Mouse (Mus musculus) liver, embryonic 12.5 days (tissue): ENCODE data around the gene Cptp. TPM values are rescaled to one million over a fixed set of nuclear protein-coding genes. Genes with fewer than 3 reads are reported as not detected.

Experiments used
- ATAC-seq: fragments of 200-750 bp; cut with Nextera tagmentation; 2 replicates; pipeline ENCODE4 v1.8.0; 2017; ENCODE audit warnings: moderate number of reproducible peaks, mild to moderate bottlenecking, moderate library complexity
- H3K27ac ChIP-seq: fragments of 300-500 bp; sonication (generic); 2 replicates; pipeline ENCODE4 v1.5.1; 2016; ENCODE audit warnings: mild to moderate bottlenecking
- H3K27me3 ChIP-seq: fragments of 300-500 bp; sonication (generic); replicated peaks from 2 replicates; pipeline ENCODE4 v1.6.1; 2016; ENCODE audit warnings: mild to moderate bottlenecking, moderate library complexity
- H3K36me3 ChIP-seq: fragments of 300-500 bp; sonication (generic); 2 replicates; pipeline ENCODE4 v1.6.1; 2016; ENCODE audit warnings: mild to moderate bottlenecking, moderate library complexity
- H3K4me1 ChIP-seq: fragments of 300-500 bp; sonication (generic); 2 replicates; pipeline ENCODE4 v1.6.1; 2016
- H3K4me2 ChIP-seq: fragments of 300-500 bp; sonication (generic); 2 replicates; pipeline ENCODE4 v1.6.1; 2016; ENCODE audit warnings: mild to moderate bottlenecking, moderate library complexity
- H3K4me3 ChIP-seq: fragments of 300-500 bp; sonication (generic); 2 replicates; pipeline ENCODE4 v1.5.1; 2016; ENCODE audit warnings: mild to moderate bottlenecking, moderate library complexity
- H3K9ac ChIP-seq: fragments of 300-500 bp; sonication (generic); 2 replicates; pipeline ENCODE4 v1.6.1; 2016; ENCODE audit warnings: mild to moderate bottlenecking, moderate library complexity
- H3K9me3 ChIP-seq: fragments of 300-500 bp; sonication (generic); replicated peaks from 2 replicates; pipeline ENCODE4 v1.6.1; 2016; ENCODE audit warnings: mild to moderate bottlenecking, moderate library complexity
- WGBS: fragments of 180-500 bp; shearing (Covaris S2); methylation state at CpG from one replicate; pipeline ENCODE4 v1.1.7; 2016; ENCODE audit not compliant: insufficient replicate concordance; 5-methylcytosine and 5-hydroxymethylcytosine counted together
- polyA plus RNA-seq: library from polyadenylated mRNA; unstranded; fragments of >200 nt; fragmentation: Nextera tagmentation; extraction: Ambion mirVana; gene quantifications from 2 replicates; pipeline ENCODE4 v1.2.1, GENCODE M21; 2016

Cptp gene
- polyA plus RNA-seq, 1 experiment from 2014 or later: 10.3 TPM

DNA sequence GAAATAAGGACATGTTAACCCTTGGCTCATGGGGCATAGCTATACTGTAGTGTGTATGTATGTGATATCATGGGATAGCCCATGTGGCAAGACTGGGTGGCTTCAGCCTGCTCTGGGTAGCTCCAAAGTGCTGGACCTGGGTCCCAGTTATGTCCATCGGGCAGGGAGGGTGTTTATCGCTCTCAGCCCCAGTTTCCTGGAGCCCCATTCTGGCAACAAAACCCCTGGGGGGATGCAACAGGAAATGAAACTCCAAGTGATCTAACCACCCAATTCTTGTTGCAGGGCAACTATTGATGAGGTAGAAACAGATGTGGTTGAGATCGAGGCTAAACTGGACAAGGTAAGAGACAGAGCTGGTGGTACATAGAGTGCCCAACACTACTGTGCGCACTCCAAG lies 26.6 kb upstream of the Cptp start:
- peaks cover 52% of the 10 kb centered on the region for H3K36me3 ChIP-seq
- WGBS: 84% methylated on average over 4 of the region's 4 CpGs
- H3K4me2 ChIP-seq: no peak overlapping the region
- no peaks in the 10 kb centered on the region for H3K9me3 ChIP-seq
- no peaks in the 10 kb centered on the region for H3K27me3 ChIP-seq
- peaks cover 38% of the 10 kb centered on the region for H3K4me1 ChIP-seq
- H3K27ac ChIP-seq: no peak overlapping the region
- H3K4me3 ChIP-seq: no peak overlapping the region
- no peak for ATAC-seq
- no peak overlapping the region for H3K9ac ChIP-seq

DNA sequence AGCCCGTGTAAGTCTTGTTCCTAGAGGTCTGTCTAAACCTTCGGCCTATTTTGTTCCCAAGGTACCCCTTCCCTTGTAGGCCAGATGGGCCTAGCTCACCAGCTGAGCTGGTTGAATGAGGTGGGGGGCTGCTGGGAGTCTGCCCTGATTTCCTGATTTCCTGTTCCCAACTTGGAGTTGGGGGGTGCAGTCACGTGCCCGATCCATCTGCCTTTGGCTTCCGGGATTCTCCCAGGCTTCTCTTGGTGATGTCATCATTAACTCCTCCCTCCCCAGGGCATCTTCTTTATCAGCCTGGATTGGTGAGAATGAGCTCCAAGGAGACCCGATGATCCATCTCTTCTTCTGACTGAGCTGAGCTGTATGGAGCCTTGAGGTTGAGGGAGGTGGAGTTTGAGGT lies 26.0 kb upstream of the Cptp start:
- 68% methylated on average over 6 of the region's 6 CpGs for WGBS

DNA sequence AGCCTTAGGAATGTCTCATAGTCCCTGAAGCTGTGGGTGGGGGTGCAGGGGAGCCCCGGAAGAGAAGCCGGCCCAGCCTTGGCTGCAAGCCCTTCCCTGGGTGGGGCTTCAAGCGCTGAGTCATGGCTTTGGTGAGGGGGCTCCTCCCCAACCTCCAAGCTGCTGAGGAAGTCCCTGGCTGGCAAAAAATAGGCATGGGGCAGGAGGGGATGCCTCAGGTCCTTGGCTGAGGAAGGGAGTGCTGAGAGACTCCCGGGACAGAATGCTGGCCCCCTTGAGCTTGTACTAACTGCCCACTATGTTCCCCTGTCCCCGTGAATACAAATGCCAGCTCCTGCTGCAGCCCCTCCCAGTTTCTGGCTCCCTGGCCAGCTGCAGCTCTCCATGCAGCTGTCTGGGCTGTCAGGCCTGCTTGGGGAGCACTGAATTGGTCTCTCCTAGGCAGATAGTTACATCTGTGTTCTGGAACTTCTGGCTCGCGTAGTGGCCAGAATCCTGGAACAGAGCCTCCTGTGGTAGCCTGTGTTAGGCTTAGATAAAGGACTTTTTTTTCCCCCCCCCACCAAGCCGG lies 25.2 kb upstream of the Cptp start:
- Histone ChIP-seq H3K4me1 (peaks cover 49% of the 10 kb centered on the region), H3K27me3 (no peaks in the 10 kb centered on the region), H3K4me3 (peak overlapping the region; percentile 79), H3K9ac (peak overlapping the region; percentile 65), H3K27ac (peak overlapping the region; percentile 92), H3K9me3 (no peaks in the 10 kb centered on the region), H3K36me3 (peaks cover 47% of the 10 kb centered on the region), H3K4me2 (peak overlapping the region; percentile 100)
- ATAC-seq: peak; percentile 66
- WGBS: 12% methylated on average over 8 of the region's 8 CpGs

More for the DNA sequence above, 26.0 kb upstream of the Cptp start:
- H3K4me1 ChIP-seq: peaks cover 44% of the 10 kb centered on the region
- no peak for ATAC-seq
- H3K27ac ChIP-seq: peak overlapping the region; percentile 92; the same call in 1 of the 2 replicates
- H3K36me3 ChIP-seq: peaks cover 47% of the 10 kb centered on the region
- H3K4me2 ChIP-seq: peak overlapping the region; percentile 100
- H3K27me3 ChIP-seq: no peaks in the 10 kb centered on the region
- no peaks in the 10 kb centered on the region for H3K9me3 ChIP-seq
- peak overlapping the region; percentile 65; the same call in 1 of the 2 replicates for H3K9ac ChIP-seq
- H3K4me3 ChIP-seq: no peak overlapping the region

DNA sequence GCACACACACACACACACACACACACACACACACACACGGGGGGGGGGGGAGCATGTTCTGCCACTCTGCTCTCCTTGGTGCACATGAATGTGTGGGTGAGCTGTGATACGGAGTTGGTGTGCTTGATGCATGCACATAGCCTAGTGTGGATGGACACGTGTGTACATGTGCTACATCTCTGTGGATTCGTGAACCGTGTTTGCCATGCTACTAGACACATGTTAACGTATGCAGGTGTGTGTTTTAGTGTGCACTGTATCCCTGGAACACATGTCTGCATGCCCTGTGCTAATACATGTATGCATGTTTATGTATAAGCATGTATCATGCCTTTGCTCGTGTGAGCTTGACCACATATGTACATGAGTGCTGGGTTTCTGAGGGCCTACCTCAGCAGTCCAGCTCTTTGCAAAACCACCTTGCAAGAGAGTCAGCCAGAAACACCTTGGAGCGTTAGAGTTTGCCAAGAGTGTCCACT lies 24.0 kb upstream of the Cptp start:
- Histone ChIP-seq H3K4me2 (peak overlapping the region; percentile 100), H3K9me3 (no peaks in the 10 kb centered on the region), H3K27ac (peak overlapping the region; percentile 92), H3K27me3 (no peaks in the 10 kb centered on the region), H3K36me3 (peaks cover 47% of the 10 kb centered on the region), H3K4me3 (peak overlapping the region; percentile 79), H3K4me1 (peaks cover 49% of the 10 kb centered on the region), H3K9ac (peak overlapping the region; percentile 85)
- no peak for ATAC-seq
- 65% methylated on average over 8 of the region's 8 CpGs for WGBS

DNA sequence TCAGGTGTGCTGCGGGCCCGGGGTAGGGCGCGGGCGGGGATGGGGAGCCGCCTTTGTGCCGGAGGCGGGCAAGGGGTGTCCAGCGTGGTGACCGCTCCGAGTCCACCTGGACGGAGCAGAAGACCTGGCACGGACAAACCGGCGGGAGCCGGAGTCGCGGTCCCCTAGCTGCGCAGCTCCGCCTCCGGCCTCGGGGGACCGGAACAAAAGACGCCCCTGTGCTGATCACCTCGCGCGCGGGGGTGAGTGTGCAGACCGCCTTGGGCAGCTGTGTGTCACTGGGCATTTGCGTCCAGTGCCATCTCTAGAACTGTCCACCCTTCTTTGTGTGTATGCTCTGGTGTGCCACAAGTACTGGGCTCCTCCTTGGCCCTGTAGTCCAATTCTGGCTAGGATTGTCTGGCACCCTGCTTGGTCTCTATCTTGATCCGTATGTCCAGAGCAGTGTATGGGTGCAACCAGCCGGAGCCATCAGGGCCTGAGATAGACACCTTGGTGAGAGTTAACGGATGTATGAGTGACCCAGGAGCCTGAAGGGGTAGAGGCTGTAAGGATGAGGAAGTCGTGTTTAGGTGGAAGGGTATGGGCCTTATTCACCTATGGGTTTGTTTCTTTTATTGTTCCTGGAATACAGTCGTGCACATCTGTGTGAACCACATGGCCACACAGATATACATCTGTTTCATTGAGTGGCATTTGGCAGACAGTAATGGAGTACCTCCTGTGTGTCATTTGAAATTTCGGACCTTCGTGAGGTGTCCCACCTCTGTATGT lies 23.4 kb upstream of the Cptp start:
- WGBS: 4% methylated on average over 37 of the region's 37 CpGs
- Histone ChIP-seq H3K4me3 (peak overlapping the region; percentile 79), H3K27me3 (no peaks in the 10 kb centered on the region), H3K27ac (peak overlapping the region; percentile 92), H3K36me3 (peaks cover 49% of the 10 kb centered on the region), H3K4me1 (peaks cover 49% of the 10 kb centered on the region), H3K9me3 (no peaks in the 10 kb centered on the region), H3K9ac (peak overlapping the region; percentile 85), H3K4me2 (peak overlapping the region; percentile 100)
- ATAC-seq: peak; percentile 36

DNA sequence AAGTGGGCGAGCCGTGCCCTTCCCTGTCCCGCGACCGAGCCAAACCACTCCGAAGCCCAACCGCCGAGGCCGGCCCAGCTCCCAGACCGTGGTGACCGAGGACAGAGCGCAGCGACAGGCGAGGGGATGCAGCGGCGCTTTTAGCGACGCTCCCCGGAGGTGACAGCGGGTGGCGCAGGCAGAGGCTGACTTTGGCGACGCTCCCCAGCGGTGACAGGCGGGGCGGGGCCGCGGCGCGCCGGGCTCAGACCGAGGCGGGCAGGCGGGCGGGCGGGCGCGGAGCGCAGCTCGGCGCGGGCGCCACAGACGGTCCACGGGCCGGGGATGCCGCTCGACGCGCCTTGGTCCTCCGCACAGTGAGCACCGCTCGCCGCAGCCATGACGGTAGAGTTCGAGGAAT lies 22.8 kb upstream of the Cptp start:
- peaks cover 51% of the 10 kb centered on the region for H3K36me3 ChIP-seq
- peak; percentile 89 for ATAC-seq
- peak overlapping the region; percentile 100 for H3K4me2 ChIP-seq
- peak overlapping the region; percentile 92 for H3K27ac ChIP-seq
- peak overlapping the region; percentile 85 for H3K9ac ChIP-seq
- WGBS: under 1% methylated on average over 46 of the region's 56 CpGs
- peaks cover 49% of the 10 kb centered on the region for H3K4me1 ChIP-seq
- H3K27me3 ChIP-seq: no peaks in the 10 kb centered on the region
- no peaks in the 10 kb centered on the region for H3K9me3 ChIP-seq
- H3K4me3 ChIP-seq: peak overlapping the region; percentile 79

DNA sequence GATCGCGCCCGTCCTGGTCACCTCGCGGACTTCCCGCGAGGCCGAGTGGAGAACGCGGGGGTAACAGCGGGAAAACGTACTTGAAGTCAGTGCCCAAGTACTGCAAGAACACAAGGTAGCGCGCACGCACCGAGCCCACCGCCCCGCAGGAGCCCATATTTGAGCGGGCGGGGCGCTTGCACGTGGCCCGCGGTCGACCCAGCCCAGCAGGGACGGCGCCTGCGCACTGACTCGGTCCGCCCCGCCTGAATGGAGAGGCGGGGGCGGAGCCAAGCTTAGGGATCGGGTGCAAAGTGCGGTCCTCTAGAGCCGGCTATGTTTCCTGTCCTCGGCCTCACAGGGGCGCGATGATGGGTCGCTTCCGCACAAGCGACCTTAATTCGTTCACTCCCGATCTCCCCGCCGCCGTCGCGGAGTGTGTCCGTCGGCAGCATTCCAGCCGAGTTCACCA lies 22.3 kb upstream of the Cptp start, which contains the start of the genes Pusl1 and Acap3:
Gene Pusl1, minus strand, starts transcription at position 231 of the 451 bp plus-strand sequence.
Gene Acap3, plus strand, starts transcription at position 272 of the 451 bp plus-strand sequence.
- H3K27ac ChIP-seq: peak within 1 kb of the TSS; percentile 92
- peak within 1 kb of the TSS; percentile 79 for H3K4me3 ChIP-seq
- H3K9ac ChIP-seq: peak within 1 kb of the TSS; percentile 85
- peak within 1 kb of the TSS; percentile 100 for H3K4me2 ChIP-seq
- peak; percentile 84 for ATAC-seq
- no peaks in the 10 kb centered on the region for H3K9me3 ChIP-seq
- H3K36me3 ChIP-seq: peaks cover 51% of the 10 kb centered on the region
- WGBS: under 1% methylated on average over 52 of the region's 52 CpGs
- H3K27me3 ChIP-seq: no peaks in the 10 kb centered on the region
- peaks cover 49% of the 10 kb centered on the region for H3K4me1 ChIP-seq

DNA sequence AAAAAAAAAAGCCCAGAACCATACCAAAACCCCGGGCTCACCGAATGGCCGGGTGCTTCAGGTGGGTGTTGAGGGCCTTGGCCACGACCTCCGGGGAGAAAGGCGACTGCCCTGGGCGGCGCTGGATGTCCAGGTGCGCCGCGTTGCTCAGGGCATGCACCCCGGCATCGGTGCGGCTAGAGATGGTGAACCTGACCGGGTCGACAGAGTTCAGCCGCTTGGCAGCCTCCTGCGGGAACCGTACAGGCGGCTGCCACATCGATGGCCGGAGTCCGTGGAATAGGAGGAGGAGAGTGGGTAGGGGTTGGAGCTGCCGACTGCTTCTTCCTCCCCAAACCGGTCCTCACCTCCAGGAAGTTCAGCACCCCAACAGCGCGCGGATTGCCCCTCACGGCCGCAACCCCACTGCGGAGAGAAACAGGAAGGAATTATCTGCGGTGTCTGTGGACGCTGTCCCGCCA lies 21.8 kb upstream of the Cptp start:
- ATAC-seq: no peak
- no peaks in the 10 kb centered on the region for H3K9me3 ChIP-seq
- no peaks in the 10 kb centered on the region for H3K27me3 ChIP-seq
- peak overlapping the region; percentile 79 for H3K4me3 ChIP-seq
- H3K4me2 ChIP-seq: peak overlapping the region; percentile 100
- H3K27ac ChIP-seq: peak overlapping the region; percentile 92; the same call in 1 of the 2 replicates
- peaks cover 51% of the 10 kb centered on the region for H3K36me3 ChIP-seq
- H3K9ac ChIP-seq: peak overlapping the region; percentile 85
- 0% methylated on average over 34 of the region's 34 CpGs for WGBS
- H3K4me1 ChIP-seq: peaks cover 49% of the 10 kb centered on the region

DNA sequence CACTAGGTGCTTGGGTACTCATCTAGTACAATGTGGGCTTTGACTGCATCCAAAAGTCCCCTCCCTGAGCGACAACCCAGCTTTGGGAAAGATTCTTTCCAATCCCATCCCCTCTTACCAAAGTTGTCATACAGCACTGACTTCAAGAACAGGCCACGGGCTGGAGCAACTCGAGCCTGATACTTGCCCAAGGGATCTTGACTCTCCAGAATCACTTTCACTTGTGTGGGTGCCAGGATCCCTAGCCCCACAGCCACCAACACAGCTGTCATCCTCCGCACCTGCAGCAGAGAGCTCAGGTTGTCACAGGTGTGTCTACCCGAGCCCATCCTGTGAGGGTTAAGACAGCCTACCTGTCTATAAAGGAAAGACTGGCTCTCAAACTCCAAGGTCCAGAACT lies 20.1 kb upstream of the Cptp start:
- Histone ChIP-seq H3K27me3 (no peaks in the 10 kb centered on the region), H3K9me3 (no peaks in the 10 kb centered on the region), H3K4me2 (no peak overlapping the region), H3K9ac (no peak overlapping the region), H3K4me1 (peaks cover 36% of the 10 kb centered on the region), H3K27ac (no peak overlapping the region), H3K4me3 (no peak overlapping the region), H3K36me3 (peaks cover 58% of the 10 kb centered on the region)
- ATAC-seq: no peak
- WGBS: 68% methylated on average over 5 of the region's 5 CpGs

DNA sequence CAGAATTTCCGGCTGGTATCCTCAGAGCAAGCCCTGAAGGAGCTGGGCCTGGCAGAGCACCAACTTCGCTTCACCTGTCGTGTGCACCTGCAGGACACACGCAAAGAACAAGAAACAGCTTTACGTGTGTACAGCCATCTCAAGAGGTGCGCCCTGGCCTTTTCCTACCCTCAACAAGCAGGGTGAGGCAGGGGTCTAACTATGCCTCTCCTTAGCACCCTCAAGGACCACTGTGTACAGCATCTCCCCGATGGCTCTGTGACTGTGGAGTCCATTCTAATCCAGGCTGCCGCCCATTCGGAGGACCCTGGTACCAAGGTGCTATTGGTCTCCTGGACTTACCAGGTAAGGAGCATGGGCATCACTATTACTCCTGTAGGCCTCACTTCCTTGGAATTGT lies 18.9 kb upstream of the Cptp start:
- H3K36me3 ChIP-seq: peaks cover 67% of the 10 kb centered on the region
- ATAC-seq: no peak
- 85% methylated on average over 9 of the region's 9 CpGs for WGBS
- no peak overlapping the region for H3K27ac ChIP-seq
- H3K9ac ChIP-seq: no peak overlapping the region
- H3K4me2 ChIP-seq: no peak overlapping the region
- no peaks in the 10 kb centered on the region for H3K27me3 ChIP-seq
- peaks cover 25% of the 10 kb centered on the region for H3K4me1 ChIP-seq
- H3K4me3 ChIP-seq: no peak overlapping the region
- H3K9me3 ChIP-seq: no peaks in the 10 kb centered on the region

DNA sequence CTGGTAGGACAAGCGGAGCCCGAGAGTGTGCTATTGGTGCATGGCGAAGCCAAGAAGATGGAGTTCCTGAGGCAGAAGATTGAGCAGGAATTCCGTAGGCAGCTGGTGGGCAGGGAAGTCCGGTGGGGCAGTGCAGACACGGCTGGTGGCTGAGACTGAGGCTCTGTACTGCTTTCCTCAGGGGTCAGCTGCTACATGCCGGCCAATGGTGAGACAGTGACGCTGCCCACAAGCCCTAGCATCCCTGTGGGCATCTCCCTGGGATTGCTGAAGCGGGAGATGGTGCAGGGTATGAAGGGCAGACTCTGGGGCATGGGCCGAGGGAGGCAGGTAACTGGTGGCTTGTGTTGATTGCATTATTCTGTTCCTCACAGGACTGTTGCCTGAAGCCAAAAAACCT lies 18.4 kb upstream of the Cptp start:
- H3K36me3 ChIP-seq: peaks cover 67% of the 10 kb centered on the region
- no peaks in the 10 kb centered on the region for H3K9me3 ChIP-seq
- no peak overlapping the region for H3K4me2 ChIP-seq
- H3K4me1 ChIP-seq: peaks cover 20% of the 10 kb centered on the region
- no peak overlapping the region for H3K9ac ChIP-seq
- H3K27me3 ChIP-seq: no peaks in the 10 kb centered on the region
- no peak for ATAC-seq
- H3K27ac ChIP-seq: no peak overlapping the region
- 87% methylated on average over 10 of the region's 10 CpGs for WGBS
- H3K4me3 ChIP-seq: no peak overlapping the region

DNA sequence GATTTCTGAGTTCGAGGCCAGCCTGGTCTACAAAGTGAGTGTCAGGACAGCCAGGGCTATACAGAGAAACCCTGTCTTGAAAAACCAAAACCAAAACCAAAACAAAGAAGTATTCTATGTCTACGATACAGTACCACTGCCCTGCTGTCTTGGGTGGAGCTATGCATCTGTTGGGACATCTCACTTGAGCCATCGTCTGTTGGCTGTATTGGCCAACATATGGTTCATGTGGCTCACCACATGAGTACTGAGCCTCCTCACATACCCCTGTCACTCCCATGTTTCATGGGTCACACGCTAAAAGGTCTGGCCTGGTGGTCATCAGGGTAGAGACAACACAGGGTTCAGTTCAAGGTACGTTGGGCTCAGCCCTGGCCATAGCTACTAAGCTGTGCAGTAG lies 17.1 kb upstream of the Cptp start:
- H3K27ac ChIP-seq: no peak overlapping the region
- H3K4me2 ChIP-seq: no peak overlapping the region
- 81% methylated on average over 5 of the region's 5 CpGs for WGBS
- no peak for ATAC-seq
- H3K9me3 ChIP-seq: no peaks in the 10 kb centered on the region
- H3K36me3 ChIP-seq: peaks cover 73% of the 10 kb centered on the region
- peaks cover 16% of the 10 kb centered on the region for H3K4me1 ChIP-seq
- no peak overlapping the region for H3K9ac ChIP-seq
- no peaks in the 10 kb centered on the region for H3K27me3 ChIP-seq
- no peak overlapping the region for H3K4me3 ChIP-seq
